Mouse (Mus musculus) hindbrain, embryonic 14.5 days (tissue): ENCODE measurements around the gene Ccdc107. TPM values are rescaled to one million over a fixed set of nuclear protein-coding genes. Genes with fewer than 3 reads are reported as not detected.

Source experiments
- ATAC-seq: fragments of 200-750 bp; cut with Nextera tagmentation; 2 replicates; pipeline ENCODE4 v1.8.0; 2017; ENCODE audit warnings: moderate number of reproducible peaks, mild to moderate bottlenecking, moderate TSS enrichment, moderate library complexity; ENCODE audit not compliant: low FRiP score
- DNase-seq: peaks from one replicate; pipeline ENCODE4 v3.0.0-alpha.2; 2015; ENCODE audit warnings: low spot score
- H3K27ac ChIP-seq: fragments of 300-500 bp; sonication (generic); 2 replicates; pipeline ENCODE4 v1.5.1; 2014; ENCODE audit warnings: mild to moderate bottlenecking, moderate library complexity
- H3K27me3 ChIP-seq: fragments of 300-500 bp; sonication (generic); 2 replicates; pipeline ENCODE4 v1.6.1; 2014; ENCODE audit warnings: mild to moderate bottlenecking, low read length, mixed read lengths; ENCODE audit not compliant: control insufficient read depth, insufficient read depth
- H3K36me3 ChIP-seq: fragments of 300-500 bp; sonication (generic); replicated peaks from 2 replicates; pipeline ENCODE4 v1.6.1; 2014; ENCODE audit not compliant: control insufficient read depth, insufficient read depth
- H3K4me1 ChIP-seq: fragments of 300-500 bp; sonication (generic); replicated peaks from 2 replicates; pipeline ENCODE4 v1.6.1; 2014; ENCODE audit warnings: antibody characterized with exemption, low read length, mixed read lengths; ENCODE audit not compliant: control insufficient read depth, insufficient read depth
- H3K4me2 ChIP-seq: fragments of 300-500 bp; sonication (generic); replicated peaks from 2 replicates; pipeline ENCODE4 v1.6.1; 2014; ENCODE audit warnings: mild to moderate bottlenecking, moderate library complexity
- H3K4me3 ChIP-seq: fragments of 300-500 bp; sonication (generic); replicated peaks from 2 replicates; pipeline ENCODE4 v1.5.1; 2014; ENCODE audit warnings: mild to moderate bottlenecking, low read length
- H3K9ac ChIP-seq: fragments of 300-500 bp; sonication (generic); 2 replicates; pipeline ENCODE4 v1.6.1; 2014
- H3K9me3 ChIP-seq: fragments of 300-500 bp; sonication (generic); 2 replicates; pipeline ENCODE4 v1.6.1; 2016; ENCODE audit warnings: low read length; ENCODE audit not compliant: control insufficient read depth
- WGBS: fragments of 180-500 bp; shearing (Covaris S2); extraction: QIAGEN DNeasy Blood & Tissue Kit; methylation state at CpG from one replicate; pipeline ENCODE4 v1.1.7; 2014; 5-methylcytosine and 5-hydroxymethylcytosine counted together
- polyA plus RNA-seq: library from polyadenylated mRNA; unstranded; fragments of >200 nt; fragmentation: Nextera tagmentation; extraction: Ambion mirVana; gene quantifications from 2 replicates; pipeline ENCODE4 v1.2.1, GENCODE M21; 2014

Gene Ccdc107
- polyA plus RNA-seq, 1 experiment from 2014 or later: 92.0 TPM

DNA sequence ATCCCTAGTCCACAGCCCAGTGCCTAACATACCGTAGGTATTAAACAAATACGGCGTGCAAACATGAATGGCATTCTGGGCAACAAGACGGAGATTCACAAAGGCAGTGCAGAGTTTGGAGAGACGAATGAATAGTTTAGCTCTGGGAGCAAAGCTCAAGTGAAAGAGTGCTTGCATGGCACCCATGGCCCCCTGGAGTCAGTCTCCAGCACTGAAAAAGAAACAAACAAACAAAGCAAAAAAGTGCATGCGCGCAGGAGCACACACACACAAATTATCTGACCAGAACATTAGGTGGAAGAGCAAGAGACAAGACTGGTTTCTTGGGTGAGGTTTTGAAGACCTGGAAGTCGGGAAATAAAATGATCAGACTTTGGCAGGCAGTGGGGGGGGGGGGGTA is 13.4 kb downstream of the Ccdc107 start:
- Histone ChIP-seq H3K36me3 (no peaks in the 10 kb centered on the region), H3K27me3 (peaks cover 27% of the 10 kb centered on the region), H3K4me1 (peaks cover 13% of the 10 kb centered on the region; the same call in 1 of the 2 replicates), H3K4me2 (no peak overlapping the region), H3K9ac (no peak overlapping the region), H3K27ac (no peak overlapping the region), H3K4me3 (no peak overlapping the region), H3K9me3 (no peaks in the 10 kb centered on the region)
- no peak for DNase-seq
- no peak for ATAC-seq
- WGBS: 65% methylated on average over 8 of the region's 8 CpGs

DNA sequence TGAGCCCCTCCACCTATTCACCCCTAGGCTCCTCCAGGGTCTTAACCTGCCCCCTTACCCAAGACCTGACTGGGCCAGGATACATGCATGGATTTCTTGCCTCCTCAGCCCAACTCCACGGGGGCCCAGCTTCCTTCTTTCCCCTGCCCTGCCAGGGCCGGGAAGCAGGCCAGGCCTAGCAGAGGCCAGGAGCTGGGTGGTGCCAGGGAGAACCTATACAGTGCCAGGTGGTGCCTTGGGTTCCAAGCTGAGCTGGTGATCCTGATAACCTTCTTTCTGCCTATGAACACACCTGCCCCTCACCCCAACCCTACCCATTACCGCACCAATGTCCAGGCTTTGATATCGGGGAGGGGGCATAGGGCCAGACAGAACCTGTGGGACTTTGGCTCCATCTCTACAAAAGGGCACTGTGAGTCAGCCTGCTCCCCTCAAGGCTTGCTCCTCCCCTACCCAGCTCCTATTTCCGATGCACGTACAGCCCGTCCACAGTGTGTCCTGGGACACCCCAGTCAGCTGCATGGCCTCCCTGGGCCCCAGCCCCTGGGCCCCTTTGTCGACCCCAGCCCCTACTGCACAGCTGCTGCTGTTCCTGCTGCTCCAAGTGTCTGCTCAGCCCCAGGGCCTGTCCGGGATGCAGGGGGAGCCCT is 14.0 kb downstream of the Ccdc107 start, which contains the start of gene Car9:
TSS of gene Car9 (plus strand) at position 431 of the 650 bp plus-strand sequence.
- WGBS: 57% methylated on average over 9 of the region's 9 CpGs
- no peak for DNase-seq

DNA sequence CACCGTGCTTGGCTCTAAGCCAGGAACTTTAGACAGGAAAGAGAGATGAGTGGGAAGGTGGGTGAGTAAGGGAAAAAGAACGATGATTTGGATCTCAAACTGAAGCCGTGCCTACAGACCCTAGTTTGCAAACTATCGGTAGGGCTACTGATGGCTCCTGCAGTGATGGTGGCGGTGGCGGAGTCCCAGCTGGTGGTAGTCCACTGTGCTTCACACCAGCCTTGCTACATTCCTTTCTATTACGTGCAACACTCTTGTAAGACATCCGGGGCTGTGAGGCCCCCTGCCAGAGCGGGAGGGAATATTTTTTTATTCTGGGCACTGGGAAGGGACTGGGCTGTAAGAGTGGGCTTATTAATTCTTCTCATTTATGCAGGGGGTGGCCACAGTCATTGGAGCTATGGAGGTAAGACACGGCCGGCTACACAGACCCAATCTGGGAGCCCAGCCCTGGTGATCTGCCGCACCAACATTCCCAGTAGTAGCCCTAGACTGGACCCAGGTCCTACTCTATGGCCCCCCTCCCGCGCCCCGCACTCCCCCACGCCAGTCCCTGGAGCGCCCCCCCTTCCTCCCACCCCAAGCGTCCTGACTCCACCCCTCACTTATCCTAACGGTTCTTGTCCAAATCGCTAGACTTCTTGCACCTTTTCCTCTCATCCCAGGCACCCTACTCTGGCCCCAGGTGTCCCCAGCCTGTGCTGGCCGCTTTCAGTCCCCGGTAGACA is 15.4 kb downstream of the Ccdc107 start:
- H3K27me3 ChIP-seq: peaks cover 27% of the 10 kb centered on the region

More for the DNA sequence above, 14.0 kb downstream of the Ccdc107 start, which contains the start of gene Car9:
- Histone ChIP-seq H3K4me2 (peak within 1 kb of the TSS; percentile 54; the same call in 1 of the 2 replicates), H3K9ac (no peak within 1 kb of the TSS), H3K27me3 (peaks cover 27% of the 10 kb centered on the region), H3K4me3 (no peak within 1 kb of the TSS), H3K36me3 (no peaks in the 10 kb centered on the region), H3K4me1 (peaks cover 13% of the 10 kb centered on the region; the same call in 1 of the 2 replicates), H3K9me3 (no peaks in the 10 kb centered on the region), H3K27ac (no peak within 1 kb of the TSS)
- 0 out of 2 replicates have a peak, but pooled peaks have one; percentile 37 for ATAC-seq

DNA sequence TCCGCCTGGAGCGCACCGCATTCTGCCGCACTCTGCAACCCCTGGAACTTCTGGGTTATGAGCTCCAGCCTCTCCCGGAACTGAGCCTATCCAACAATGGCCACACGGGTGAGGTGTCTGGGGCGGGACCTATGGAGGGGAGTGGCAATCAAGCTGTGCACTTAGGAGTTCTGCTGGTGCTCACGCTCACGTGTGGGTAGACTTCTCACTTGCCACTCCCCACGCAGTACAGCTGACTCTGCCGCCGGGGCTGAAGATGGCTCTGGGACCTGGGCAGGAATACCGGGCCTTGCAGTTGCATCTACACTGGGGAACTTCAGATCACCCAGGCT is 15.9 kb downstream of the Ccdc107 start:
- DNase-seq (no peak), ATAC-seq (peak; percentile 40; the same call in 1 of the 2 replicates)
- H3K27ac ChIP-seq: no peak overlapping the region
- H3K9me3 ChIP-seq: no peaks in the 10 kb centered on the region
- H3K4me3 ChIP-seq: peak overlapping the region; percentile 20
- 12% methylated on average over 13 of the region's 13 CpGs for WGBS
- H3K4me1 ChIP-seq: peaks cover 13% of the 10 kb centered on the region; the same call in 1 of the 2 replicates
- H3K36me3 ChIP-seq: no peaks in the 10 kb centered on the region
- peak overlapping the region; percentile 54 for H3K4me2 ChIP-seq
- peaks cover 27% of the 10 kb centered on the region for H3K27me3 ChIP-seq
- H3K9ac ChIP-seq: 0 out of 2 replicates have a peak overlapping the region, but pooled peaks have one; percentile 16

More for the DNA sequence above, 15.4 kb downstream of the Ccdc107 start:
- peak overlapping the region; percentile 54 for H3K4me2 ChIP-seq
- peaks cover 13% of the 10 kb centered on the region; the same call in 1 of the 2 replicates for H3K4me1 ChIP-seq
- WGBS: 12% methylated on average over 22 of the region's 22 CpGs
- ATAC-seq (peak; percentile 34; the same call in 1 of the 2 replicates), DNase-seq (no peak)
- 0 out of 2 replicates have a peak overlapping the region, but pooled peaks have one; percentile 16 for H3K9ac ChIP-seq
- no peaks in the 10 kb centered on the region for H3K9me3 ChIP-seq
- peak overlapping the region; percentile 20 for H3K4me3 ChIP-seq
- H3K36me3 ChIP-seq: no peaks in the 10 kb centered on the region
- H3K27ac ChIP-seq: no peak overlapping the region

DNA sequence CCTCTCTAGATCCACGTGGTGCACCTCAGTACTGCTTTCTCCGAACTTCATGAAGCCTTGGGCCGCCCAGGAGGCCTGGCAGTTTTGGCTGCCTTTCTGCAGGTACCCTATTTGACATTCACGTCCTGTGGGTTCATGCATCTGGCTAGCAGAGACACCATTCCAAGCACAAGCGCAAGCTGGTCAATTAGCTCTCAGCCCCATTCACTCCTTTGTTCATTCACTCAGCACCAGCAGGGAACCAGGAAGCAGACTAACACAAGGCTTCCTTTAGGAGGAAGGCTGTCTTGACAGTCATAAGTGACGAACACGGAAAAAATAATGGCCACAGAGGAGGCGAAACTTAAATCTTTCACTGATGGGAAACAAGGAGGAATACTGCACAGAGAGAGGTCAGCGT is 16.4 kb downstream of the Ccdc107 start:
- Histone ChIP-seq H3K9ac (no peak overlapping the region), H3K4me2 (peak overlapping the region; percentile 54), H3K4me1 (peaks cover 13% of the 10 kb centered on the region; the same call in 1 of the 2 replicates), H3K27me3 (peaks cover 27% of the 10 kb centered on the region), H3K36me3 (no peaks in the 10 kb centered on the region), H3K9me3 (no peaks in the 10 kb centered on the region), H3K4me3 (no peak overlapping the region), H3K27ac (no peak overlapping the region)
- DNase-seq (no peak), ATAC-seq (no peak)
- 28% methylated on average over 9 of the region's 9 CpGs for WGBS

DNA sequence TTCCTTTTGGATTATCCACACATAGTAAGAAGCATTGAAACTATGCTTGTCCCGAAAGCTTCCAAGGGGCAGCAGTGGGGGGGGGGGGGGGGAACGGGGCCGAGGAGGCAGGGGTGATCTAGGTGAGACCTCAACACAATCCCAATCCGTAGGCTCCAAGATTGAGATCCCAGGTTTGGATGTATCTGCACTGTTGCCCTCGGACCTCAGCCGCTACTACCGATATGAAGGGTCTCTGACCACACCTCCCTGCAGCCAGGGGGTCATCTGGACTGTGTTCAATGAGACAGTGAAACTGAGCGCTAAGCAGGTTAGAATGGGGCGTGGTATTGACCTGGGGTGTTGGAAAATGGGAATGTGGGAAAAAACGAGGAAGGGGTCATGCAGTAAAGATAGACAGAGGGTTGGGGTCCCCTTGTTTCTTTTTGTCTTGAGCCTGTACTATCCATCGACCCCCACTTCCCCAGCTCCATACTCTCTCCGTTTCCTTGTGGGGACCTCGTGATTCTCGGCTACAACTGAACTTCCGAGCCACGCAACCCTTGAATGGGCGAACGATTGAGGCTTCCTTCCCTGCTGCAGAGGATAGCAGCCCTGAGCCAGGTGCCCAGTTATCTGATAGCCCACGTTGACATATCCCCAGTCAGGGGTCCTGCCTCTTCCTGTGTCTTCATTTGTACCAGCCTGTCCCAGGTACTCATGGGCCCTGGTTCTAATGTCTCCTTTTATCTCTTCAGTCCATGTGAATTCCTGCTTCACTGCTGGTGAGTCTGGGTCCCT is 19.2 kb downstream of the Ccdc107 start:
- peaks cover 13% of the 10 kb centered on the region; the same call in 1 of the 2 replicates for H3K4me1 ChIP-seq
- H3K36me3 ChIP-seq: no peaks in the 10 kb centered on the region
- H3K9ac ChIP-seq: no peak overlapping the region
- no peak overlapping the region for H3K4me3 ChIP-seq
- DNase-seq (no peak), ATAC-seq (no peak)
- 81% methylated on average over 18 of the region's 19 CpGs for WGBS
- H3K27me3 ChIP-seq: peaks cover 27% of the 10 kb centered on the region
- no peak overlapping the region for H3K27ac ChIP-seq
- H3K9me3 ChIP-seq: no peaks in the 10 kb centered on the region
- no peak overlapping the region for H3K4me2 ChIP-seq

DNA sequence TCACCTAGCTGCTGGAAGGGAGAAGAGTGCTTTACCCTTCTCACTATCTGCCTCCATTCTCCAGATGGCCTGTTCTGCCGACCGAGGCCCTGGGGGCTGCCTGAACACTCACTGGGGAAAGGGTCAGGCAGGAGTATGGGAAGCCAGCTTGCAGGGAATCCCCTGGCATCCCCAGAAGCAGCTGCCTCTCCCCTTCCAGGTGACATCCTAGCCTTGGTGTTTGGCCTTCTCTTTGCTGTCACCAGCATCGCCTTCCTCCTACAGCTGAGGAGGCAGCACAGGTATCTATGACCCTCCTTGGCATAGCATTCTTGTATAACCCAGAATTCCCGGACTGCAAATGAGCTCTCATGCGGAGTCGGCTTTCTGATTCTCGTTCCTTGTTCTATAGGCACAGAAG is 20.0 kb downstream of the Ccdc107 start:
- ATAC-seq (no peak), DNase-seq (no peak)
- no peak overlapping the region for H3K4me3 ChIP-seq
- no peak overlapping the region for H3K27ac ChIP-seq
- H3K36me3 ChIP-seq: no peaks in the 10 kb centered on the region
- peaks cover 19% of the 10 kb centered on the region for H3K27me3 ChIP-seq
- no peaks in the 10 kb centered on the region for H3K9me3 ChIP-seq
- peaks cover 13% of the 10 kb centered on the region; the same call in 1 of the 2 replicates for H3K4me1 ChIP-seq
- H3K4me2 ChIP-seq: no peak overlapping the region
- WGBS: 66% methylated on average over 7 of the region's 7 CpGs
- H3K9ac ChIP-seq: no peak overlapping the region

DNA sequence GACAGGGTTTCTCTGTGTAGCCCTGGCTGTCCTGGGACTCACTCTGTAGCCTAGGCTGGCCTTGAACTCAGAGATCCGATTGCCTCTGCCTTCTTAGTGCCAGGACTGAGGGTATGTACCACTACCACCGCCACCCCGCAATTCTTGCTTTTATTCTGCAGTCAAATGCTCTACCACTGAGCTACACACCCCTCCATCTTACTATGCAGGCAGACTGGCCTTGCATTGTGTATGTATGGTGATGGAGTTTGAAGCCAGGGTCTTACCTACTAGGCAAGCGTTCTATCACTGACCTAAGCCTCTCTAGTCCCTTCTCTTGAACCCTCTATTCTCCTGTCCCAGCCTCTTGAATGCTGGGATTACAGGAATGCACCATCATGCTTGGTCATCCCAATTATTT is 20.6 kb downstream of the Ccdc107 start:
- DNase-seq: no peak
- H3K27me3 ChIP-seq: peaks cover 13% of the 10 kb centered on the region
- peaks cover 7% of the 10 kb centered on the region; the same call in 1 of the 2 replicates for H3K4me1 ChIP-seq
- ATAC-seq: no peak
- no peak overlapping the region for H3K4me2 ChIP-seq
- no peaks in the 10 kb centered on the region for H3K36me3 ChIP-seq
- H3K4me3 ChIP-seq: no peak overlapping the region
- no peak overlapping the region for H3K27ac ChIP-seq
- H3K9me3 ChIP-seq: no peaks in the 10 kb centered on the region
- H3K9ac ChIP-seq: no peak overlapping the region
- 88% methylated on average over 4 of the region's 4 CpGs for WGBS

DNA sequence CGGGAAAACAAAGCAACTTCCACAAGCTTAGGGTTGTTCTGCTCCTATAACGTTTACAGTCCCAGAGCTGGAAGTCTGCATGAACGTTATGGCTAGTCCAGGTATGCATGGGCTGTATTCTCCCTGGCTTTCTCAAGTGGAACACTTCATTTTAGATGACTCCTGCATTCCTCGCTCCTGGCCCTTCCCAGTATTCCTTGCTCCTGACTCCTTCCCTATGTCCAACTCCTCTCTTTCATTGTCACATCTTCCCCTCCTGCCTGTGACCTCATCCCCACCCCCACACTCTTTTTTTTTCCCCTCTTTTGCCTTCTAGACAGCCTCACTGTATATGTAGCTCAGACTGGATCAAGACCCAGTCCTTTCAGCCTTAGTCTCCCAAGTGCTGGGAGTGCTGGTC is 21.1 kb downstream of the Ccdc107 start:
- H3K4me2 ChIP-seq: no peak overlapping the region
- peaks cover 9% of the 10 kb centered on the region for H3K27me3 ChIP-seq
- no peak for ATAC-seq
- H3K4me1 ChIP-seq: 0 out of 2 replicates have a peak, but pooled peaks cover 2% of the 10 kb centered on the region
- 82% methylated on average over 4 of the region's 4 CpGs for WGBS
- no peaks in the 10 kb centered on the region for H3K36me3 ChIP-seq
- no peak for DNase-seq
- no peak overlapping the region for H3K27ac ChIP-seq
- H3K4me3 ChIP-seq: no peak overlapping the region
- no peak overlapping the region for H3K9ac ChIP-seq
- no peaks in the 10 kb centered on the region for H3K9me3 ChIP-seq
